Mouse (Mus musculus) embryonic facial prominence, embryonic 12.5 days (tissue): ENCODE results near the gene Olfr1446. TPM values are rescaled to one million over a fixed set of nuclear protein-coding genes. Genes with fewer than 3 reads are reported as not detected.

Source experiments
- ATAC-seq: fragments of 200-750 bp; cut with Nextera tagmentation; 2 replicates; pipeline ENCODE4 v1.8.0; 2017; ENCODE audit not compliant: insufficient number of reproducible peaks, insufficient read depth, low FRiP score, low TSS enrichment
- H3K27ac ChIP-seq: fragments of 300-500 bp; sonication (generic); 2 replicates; pipeline ENCODE4 v1.5.1; 2016; ENCODE audit warnings: mild to moderate bottlenecking
- H3K27me3 ChIP-seq: fragments of 300-500 bp; sonication (generic); 2 replicates; pipeline ENCODE4 v1.6.1; 2016; ENCODE audit warnings: mild to moderate bottlenecking, moderate library complexity
- H3K36me3 ChIP-seq: fragments of 300-500 bp; sonication (generic); 2 replicates; pipeline ENCODE4 v1.6.1; 2016; ENCODE audit warnings: mild to moderate bottlenecking
- H3K4me1 ChIP-seq: fragments of 300-500 bp; sonication (generic); 2 replicates; pipeline ENCODE4 v1.6.1; 2016
- H3K4me2 ChIP-seq: fragments of 300-500 bp; sonication (generic); replicated peaks from 2 replicates; pipeline ENCODE4 v1.6.1; 2016; ENCODE audit warnings: mild to moderate bottlenecking, moderate library complexity
- H3K4me3 ChIP-seq: fragments of 300-500 bp; sonication (generic); 2 replicates; pipeline ENCODE4 v1.5.1; 2016; ENCODE audit warnings: mild to moderate bottlenecking
- H3K9ac ChIP-seq: fragments of 300-500 bp; sonication (generic); 2 replicates; pipeline ENCODE4 v1.6.1; 2016; ENCODE audit warnings: mild to moderate bottlenecking, moderate library complexity
- H3K9me3 ChIP-seq: fragments of 300-500 bp; sonication (generic); 2 replicates; pipeline ENCODE4 v1.6.1; 2016; ENCODE audit warnings: mild to moderate bottlenecking, moderate library complexity
- WGBS: fragments of 180-500 bp; shearing (Covaris S2); methylation state at CpG from one replicate; pipeline ENCODE4 v1.1.7; 2016; 5-methylcytosine and 5-hydroxymethylcytosine counted together
- polyA plus RNA-seq: library from polyadenylated mRNA; unstranded; fragments of >200 nt; fragmentation: Nextera tagmentation; extraction: Ambion mirVana; gene quantifications from 2 replicates; pipeline ENCODE4 v1.2.1, GENCODE M21; 2016

Olfr1446 gene
- polyA plus RNA-seq = 0.32 TPM in 1 of 2 replicates, not detected in the other

- WGBS = 81% methylated on average over 1 of the region's 1 CpGs
- H3K9me3 ChIP-seq = no peaks in the 10 kb centered on the region
Observed at GRCm38 (mm10) chr19:12893424-12893823, at the start of gene Olfr1446. TSS of gene Olfr1446 (minus strand) at chr19:12893524.

GRCm38 (mm10) chr19:12930540-12930939, 37.2 kb upstream of the Olfr1446 start, which contains the start of gene Olfr1449:
TSS of gene Olfr1449 (plus strand) at chr19:12930840.
- Histone ChIP-seq H3K9ac (no peak within 1 kb of the TSS), H3K27ac (no peak within 1 kb of the TSS), H3K4me3 (no peak within 1 kb of the TSS), H3K4me2 (no peak within 1 kb of the TSS), H3K9me3 (no peaks in the 10 kb centered on the region), H3K36me3 (no peaks in the 10 kb centered on the region), H3K4me1 (no peaks in the 10 kb centered on the region), H3K27me3 (no peaks in the 10 kb centered on the region)
- ATAC-seq = no peak

More at GRCm38 (mm10) chr19:12893424-12893823, at the start of gene Olfr1446:
- Histone ChIP-seq H3K4me1 (no peaks in the 10 kb centered on the region), H3K36me3 (no peaks in the 10 kb centered on the region), H3K4me2 (no peak within 1 kb of the TSS), H3K27ac (no peak within 1 kb of the TSS), H3K4me3 (no peak within 1 kb of the TSS), H3K9ac (no peak within 1 kb of the TSS), H3K27me3 (no peaks in the 10 kb centered on the region)
- ATAC-seq = no peak

GRCm38 (mm10) chr19:12924319-12924718, 31.0 kb upstream of the Olfr1446 start, which contains the start of gene Olfr1448:
TSS of gene Olfr1448 (minus strand) at chr19:12924419.
- no peaks in the 10 kb centered on the region for H3K4me1 ChIP-seq
- H3K4me3 ChIP-seq = no peak within 1 kb of the TSS
- no peak within 1 kb of the TSS for H3K4me2 ChIP-seq
- H3K9me3 ChIP-seq = no peaks in the 10 kb centered on the region
- ATAC-seq = no peak
- no peak within 1 kb of the TSS for H3K27ac ChIP-seq
- 69% methylated on average over 1 of the region's 1 CpGs for WGBS
- no peak within 1 kb of the TSS for H3K9ac ChIP-seq
- no peaks in the 10 kb centered on the region for H3K27me3 ChIP-seq
- no peaks in the 10 kb centered on the region for H3K36me3 ChIP-seq

- H3K4me3 ChIP-seq = no peak within 1 kb of the TSS
- H3K27me3 ChIP-seq = no peaks in the 10 kb centered on the region
- H3K36me3 ChIP-seq = no peaks in the 10 kb centered on the region
- no peak within 1 kb of the TSS for H3K9ac ChIP-seq
- WGBS = 92% methylated on average over 1 of the region's 1 CpGs
- ATAC-seq = no peak
- no peaks in the 10 kb centered on the region for H3K9me3 ChIP-seq
- H3K27ac ChIP-seq = no peak within 1 kb of the TSS
- no peaks in the 10 kb centered on the region for H3K4me1 ChIP-seq
- H3K4me2 ChIP-seq = no peak within 1 kb of the TSS
Observed at GRCm38 (mm10) chr19:12903643-12904042, 10.3 kb upstream of the Olfr1446 start, which contains the start of gene Olfr1447. TSS of gene Olfr1447 (minus strand) at chr19:12903743.

DNA sequence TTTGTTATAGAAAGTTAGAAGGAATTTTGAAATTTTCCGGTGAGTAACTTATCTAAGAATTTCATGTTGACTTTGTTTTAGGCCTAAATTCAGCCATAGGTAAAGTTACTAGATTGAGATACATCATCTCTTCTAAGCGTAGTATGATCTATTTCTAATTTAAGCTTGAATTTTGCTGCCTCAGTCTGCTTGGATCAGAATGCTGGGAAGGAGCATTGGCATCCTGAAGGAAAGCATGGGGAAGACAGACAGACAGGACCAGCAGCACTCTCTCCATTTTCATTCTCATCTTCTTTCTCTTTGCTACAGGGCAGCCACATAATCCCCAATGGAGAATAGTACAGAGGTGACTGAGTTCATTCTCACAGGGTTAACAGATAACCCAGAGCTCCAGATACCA, 9.8 kb downstream of the Olfr1446 start, which contains the start of gene Olfr1445:
Gene Olfr1445, plus strand, starts transcription at position 301 of the 400 bp plus-strand sequence.
- WGBS = 83% methylated on average over 2 of the region's 2 CpGs
- H3K27ac ChIP-seq = no peak within 1 kb of the TSS
- H3K36me3 ChIP-seq = no peaks in the 10 kb centered on the region
- ATAC-seq = no peak
- no peaks in the 10 kb centered on the region for H3K27me3 ChIP-seq
- H3K4me3 ChIP-seq = no peak within 1 kb of the TSS
- H3K4me1 ChIP-seq = no peaks in the 10 kb centered on the region
- no peaks in the 10 kb centered on the region for H3K9me3 ChIP-seq
- H3K4me2 ChIP-seq = no peak within 1 kb of the TSS
- no peak within 1 kb of the TSS for H3K9ac ChIP-seq

- no peak within 1 kb of the TSS for H3K27ac ChIP-seq
- H3K9me3 ChIP-seq = no peaks in the 10 kb centered on the region
- H3K4me2 ChIP-seq = no peak within 1 kb of the TSS
- no peaks in the 10 kb centered on the region for H3K27me3 ChIP-seq
- no peak within 1 kb of the TSS for H3K9ac ChIP-seq
- H3K4me3 ChIP-seq = no peak within 1 kb of the TSS
- no peaks in the 10 kb centered on the region for H3K36me3 ChIP-seq
- H3K4me1 ChIP-seq = no peaks in the 10 kb centered on the region
- ATAC-seq = no peak
- 61% methylated on average over 1 of the region's 1 CpGs for WGBS
Observed at GRCm38 (mm10) chr19:12856983-12857382, 36.3 kb downstream of the Olfr1446 start, which contains the start of gene Olfr1444. TSS of gene Olfr1444 (plus strand) at chr19:12857283.

DNA sequence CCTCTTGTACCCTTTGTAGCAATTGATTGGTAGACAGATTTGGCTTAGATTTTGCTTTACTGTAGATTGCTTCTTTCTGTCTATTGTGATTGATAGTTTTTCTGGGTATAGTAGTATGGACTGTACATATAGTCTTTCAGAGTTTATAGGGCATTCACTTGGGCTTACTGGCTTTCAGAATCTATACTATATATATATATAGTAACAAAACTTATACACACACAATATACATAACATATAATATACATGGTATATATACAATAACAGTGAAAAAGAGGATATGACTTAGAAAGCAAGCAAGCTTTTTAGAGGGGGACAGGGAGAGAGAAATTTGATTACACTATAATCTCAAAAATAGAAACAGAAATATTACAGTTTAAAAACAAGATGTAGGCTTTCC, 46.9 kb downstream of the Olfr1446 start, which contains the start of gene Gm5244:
Gene Gm5244, plus strand, starts transcription at position 301 of the 400 bp plus-strand sequence.
- no peaks in the 10 kb centered on the region for H3K9me3 ChIP-seq
- H3K27ac ChIP-seq = no peak within 1 kb of the TSS
- no peak for ATAC-seq
- no peak within 1 kb of the TSS for H3K4me2 ChIP-seq
- no peak within 1 kb of the TSS for H3K4me3 ChIP-seq
- H3K4me1 ChIP-seq = no peaks in the 10 kb centered on the region
- no peaks in the 10 kb centered on the region for H3K27me3 ChIP-seq
- H3K36me3 ChIP-seq = no peaks in the 10 kb centered on the region
- no peak within 1 kb of the TSS for H3K9ac ChIP-seq

GRCm38 (mm10) chr19:12838507-12838906, 54.8 kb downstream of the Olfr1446 start:
- no peak overlapping the region for H3K27ac ChIP-seq
- H3K36me3 ChIP-seq = no peaks in the 10 kb centered on the region
- WGBS = 88% methylated on average over 1 of the region's 1 CpGs
- no peak overlapping the region for H3K4me3 ChIP-seq
- H3K4me1 ChIP-seq = no peaks in the 10 kb centered on the region
- H3K4me2 ChIP-seq = no peak overlapping the region
- no peaks in the 10 kb centered on the region for H3K9me3 ChIP-seq
- no peaks in the 10 kb centered on the region for H3K27me3 ChIP-seq
- H3K9ac ChIP-seq = no peak overlapping the region
- no peak for ATAC-seq

Other genes with a start within 250 kb of the Olfr1446 start
- not detected in 2 replicates for gene Olfr1442, start 223.1 kb downstream of the Olfr1446 start, polyA plus RNA-seq
- gene Olfr1443, start 215.4 kb downstream of the Olfr1446 start, polyA plus RNA-seq = not detected in 2 replicates
- gene Keg1, start 197.7 kb downstream of the Olfr1446 start, polyA plus RNA-seq = not detected in 2 replicates
- gene Cntf, start 127.9 kb downstream of the Olfr1446 start, polyA plus RNA-seq = 2.2 and 2.7 TPM in 2 replicates
- 17.0 and 18.5 TPM in 2 replicates for gene Zfp91, start 97.4 kb downstream of the Olfr1446 start, polyA plus RNA-seq
- gene Lpxn, start 97.3 kb downstream of the Olfr1446 start, polyA plus RNA-seq = 1.1 and 1.3 TPM in 2 replicates
- not detected in 2 replicates for gene Gm5244, start 46.8 kb downstream of the Olfr1446 start, polyA plus RNA-seq
- gene Olfr1444, start 36.2 kb downstream of the Olfr1446 start, polyA plus RNA-seq = not detected in 2 replicates
- not detected in 2 replicates for gene Olfr1445, start 9.7 kb downstream of the Olfr1446 start, polyA plus RNA-seq
- not detected in 2 replicates for gene Olfr1447, start 10.2 kb upstream of the Olfr1446 start, polyA plus RNA-seq
- not detected in 2 replicates for gene Olfr1448, start 30.9 kb upstream of the Olfr1446 start, polyA plus RNA-seq
- not detected in 2 replicates for gene Olfr1449, start 37.3 kb upstream of the Olfr1446 start, polyA plus RNA-seq
- gene Olfr1450, start 56.7 kb upstream of the Olfr1446 start, polyA plus RNA-seq = not detected in 2 replicates
- not detected in 2 replicates for gene Olfr1451, start 101.5 kb upstream of the Olfr1446 start, polyA plus RNA-seq
- not detected in 2 replicates for gene Olfr1453, start 134.8 kb upstream of the Olfr1446 start, polyA plus RNA-seq
- not detected in 2 replicates for gene Olfr1454, start 167.1 kb upstream of the Olfr1446 start, polyA plus RNA-seq
- gene Olfr1457, start 204.4 kb upstream of the Olfr1446 start, polyA plus RNA-seq = not detected in 2 replicates
- not detected in 2 replicates for gene Olfr1458, start 213.3 kb upstream of the Olfr1446 start, polyA plus RNA-seq